ENCODE assay signal across 28 mouse cellular contexts in genomic region chr6:108397956-108398355, GRCm38 (mm10).
"Had no signal": no experiment of that assay in that cellular context is flagged by ENCODE, and none has a peak within 500 bp of the region (broad histone marks: within the 10 kb centered on the region; RNA-seq: fewer than 3 reads in every experiment).

No protein-coding gene starts in this region.

- H3K4me3 ChIP-seq: embryonic facial prominence, embryonic 10.5 days; embryonic facial prominence, embryonic 12.5 days; embryonic facial prominence, embryonic 13.5 days; embryonic facial prominence, embryonic 15.5 days; erythroblast, embryonic 14.5 days; forebrain, embryonic 10.5 days; forebrain, embryonic 12.5 days; forebrain, embryonic 13.5 days; forebrain, embryonic 15.5 days; gastrocnemius, adult 2 months; heart, adult 2 months; heart, embryonic 10.5 days had no signal

- H3K36me3 ChIP-seq: forebrain, embryonic 12.5 days had no signal

- H3K4me1 ChIP-seq: embryonic facial prominence, embryonic 10.5 days; embryonic facial prominence, embryonic 12.5 days; embryonic facial prominence, embryonic 13.5 days; embryonic facial prominence, embryonic 15.5 days; forebrain, embryonic 10.5 days; forebrain, embryonic 12.5 days; forebrain, embryonic 13.5 days; forebrain, embryonic 15.5 days; heart, embryonic 10.5 days had no signal

- ATAC-seq: forebrain, embryonic 13.5 days; forebrain, embryonic 14.5 days; forebrain, embryonic 15.5 days; forebrain, embryonic 16.5 days; forebrain, postnatal 0 days had no signal

- H3K27me3 ChIP-seq: embryonic facial prominence, embryonic 12.5 days; embryonic facial prominence, embryonic 13.5 days; embryonic facial prominence, embryonic 15.5 days; forebrain, embryonic 12.5 days; forebrain, embryonic 13.5 days; forebrain, embryonic 15.5 days had no signal

- DNase-seq: cerebellum, adult 8-10 months; cerebellum, adult 9-10 months; cerebellum, adult 9-11 months; cerebellum, postnatal 10 days; cerebellum, postnatal 14 days; cerebellum, postnatal 25 days; cerebellum, postnatal 36 days; embryo, embryonic 11 days; forebrain, postnatal 0 days; gastrocnemius, adult 2 months; gastrocnemius, postnatal 10 days; gastrocnemius, postnatal 14 days; gastrocnemius, postnatal 25 days; gastrocnemius, postnatal 36 days; heart, adult 18-20 months; heart, adult 2 months had no signal

- H3K27ac ChIP-seq: embryonic facial prominence, embryonic 10.5 days; embryonic facial prominence, embryonic 12.5 days; embryonic facial prominence, embryonic 13.5 days; embryonic facial prominence, embryonic 15.5 days; forebrain, embryonic 10.5 days; forebrain, embryonic 12.5 days; forebrain, embryonic 13.5 days; forebrain, embryonic 15.5 days; gastrocnemius, adult 2 months; heart, adult 2 months; heart, embryonic 10.5 days had no signal
